Mouse (Mus musculus) bone marrow, adult 2 months (tissue): Measurements from ENCODE around the gene Stn1.

Experiments used
- CTCF ChIP-seq: fragments of 200-500 bp; IDR thresholded peaks from 2 replicates; pipeline ENCODE4 v1.5.1; 2011; ENCODE audit warnings: low read length, control low read depth; ENCODE audit not compliant: control insufficient read depth, insufficient read depth
- POLR2A ChIP-seq: fragments of 200-500 bp; IDR thresholded peaks from 2 replicates; pipeline ENCODE4 v1.6.1; 2011; ENCODE audit warnings: low read depth, mild to moderate bottlenecking, control low read depth, low read length, borderline replicate concordance; ENCODE audit not compliant: control insufficient read depth

- TF ChIP-seq CTCF (no peak), POLR2A (no peak)
Observed at GRCm38 (mm10) chr19:47559145-47559544, 21.8 kb upstream of the Stn1 start.
